Mouse (Mus musculus) retina, adult 2 months (tissue): ENCODE results near the gene Serpinf1.
A peak's percentile ranks its signal among the peaks of the same experiment; 100 is the strongest.
"Not testable (repeated sequence)": the region's sequence is repeated elsewhere in the genome, so short reads cannot be mapped to it uniquely, and the experiment has no call there.

Experiments used
- DNase-seq: peaks from one replicate; pipeline ENCODE4 v3.0.0-alpha.2; 2012; ENCODE audit warnings: low read depth, low spot score

Gene Serpinf1

GRCm38 (mm10) chr11:75423091-75423490 lies 590 bp upstream of the Serpinf1 start:
- no peak for DNase-seq

- DNase-seq: no peak
Measured at GRCm38 (mm10) chr11:75421375-75422012, 1.0 kb downstream of the Serpinf1 start.

- DNase-seq: no peak
Measured at GRCm38 (mm10) chr11:75420810-75421374, 1.6 kb downstream of the Serpinf1 start.

DNA sequence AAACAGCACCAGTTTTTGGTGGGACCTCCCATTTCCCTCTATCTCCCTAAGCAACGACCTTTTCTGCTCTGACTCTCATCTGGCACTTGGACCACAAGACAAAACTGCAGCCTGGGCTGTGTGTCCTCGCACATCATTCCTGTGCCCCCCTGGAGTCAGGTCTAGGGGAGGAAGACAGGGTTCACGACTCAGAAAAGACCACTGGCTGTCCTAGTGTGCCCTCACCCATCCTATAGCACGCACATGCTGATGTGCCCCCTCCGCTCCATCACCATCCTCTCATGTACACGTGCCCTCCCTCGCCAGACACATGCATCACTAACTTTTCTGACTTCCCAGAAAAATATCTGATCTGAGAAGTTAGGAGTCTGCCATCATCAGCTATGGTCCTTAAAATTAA lies 2.5 kb downstream of the Serpinf1 start:
- DNase-seq: no peak

DNA sequence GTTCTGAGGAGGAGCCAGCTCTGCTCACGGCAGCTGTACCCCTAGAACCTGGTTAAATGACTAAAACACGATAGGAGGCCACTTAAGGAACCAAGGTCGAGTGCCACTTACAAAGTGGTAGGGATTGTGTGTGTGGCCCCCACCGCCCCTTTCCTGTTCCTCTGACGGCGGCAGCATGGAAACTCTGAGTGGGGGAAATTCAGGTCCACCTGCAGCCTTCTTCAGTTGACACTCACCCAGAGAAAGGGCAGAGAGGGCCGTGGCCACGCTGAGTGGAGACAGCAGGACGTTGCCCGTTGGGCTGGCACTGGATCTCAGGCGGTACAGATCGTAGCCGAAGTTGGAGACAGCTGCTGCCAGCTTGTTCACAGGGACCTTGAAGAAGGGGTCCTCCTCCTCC lies 6.5 kb downstream of the Serpinf1 start:
- DNase-seq: no peak

DNA sequence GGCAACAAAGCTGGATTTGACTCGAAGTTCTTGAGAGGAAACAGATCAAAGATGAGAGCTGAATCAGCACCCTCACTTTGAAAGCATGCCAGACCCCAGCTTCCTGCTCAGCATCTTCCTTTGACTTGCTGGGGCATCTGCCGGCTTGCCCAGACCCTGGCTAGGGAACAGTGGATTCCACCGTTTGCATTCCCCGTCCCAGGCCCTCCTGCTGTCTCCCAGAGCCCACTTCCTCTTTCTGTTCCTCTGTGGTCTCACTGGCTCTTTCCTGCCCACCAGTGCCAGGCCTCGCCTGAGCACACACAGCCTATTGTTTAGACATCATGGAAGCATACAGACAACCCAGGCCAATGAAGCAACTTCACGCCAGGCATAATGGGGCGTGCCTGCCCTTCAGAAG lies 7.4 kb downstream of the Serpinf1 start:
- DNase-seq: no peak

- no peak for DNase-seq
Measured at GRCm38 (mm10) chr11:75410591-75410990, 11.9 kb downstream of the Serpinf1 start.

- DNase-seq: no peak
Measured at GRCm38 (mm10) chr11:75409679-75410575, 12.6 kb downstream of the Serpinf1 start.

- no peak for DNase-seq
Measured at GRCm38 (mm10) chr11:75406865-75407264, 15.6 kb downstream of the Serpinf1 start.

GRCm38 (mm10) chr11:75406104-75406503 lies 16.4 kb downstream of the Serpinf1 start:
- DNase-seq: no peak

DNA sequence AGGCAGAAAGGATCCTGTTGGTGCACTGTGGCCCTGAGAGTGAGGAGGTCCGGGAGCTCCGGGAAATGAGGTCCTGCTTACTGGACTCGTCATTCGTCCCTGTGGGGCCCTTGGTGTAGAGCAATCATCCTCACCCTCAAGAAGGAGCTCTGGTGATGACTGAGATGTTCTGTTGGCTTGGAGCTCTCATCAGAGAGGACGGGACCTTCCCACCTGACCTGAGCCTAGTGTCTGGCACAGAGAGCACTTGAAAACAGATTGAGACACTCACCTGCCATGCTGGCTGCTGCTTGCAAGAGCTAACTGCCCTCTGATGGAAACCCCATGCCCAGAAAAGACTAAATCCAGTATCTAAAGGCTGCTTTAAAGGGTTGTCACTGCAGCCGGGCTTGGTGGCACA lies 17.7 kb downstream of the Serpinf1 start:
- no peak for DNase-seq

- no peak for DNase-seq
Measured at GRCm38 (mm10) chr11:75403301-75404052, 19.0 kb downstream of the Serpinf1 start.

DNA sequence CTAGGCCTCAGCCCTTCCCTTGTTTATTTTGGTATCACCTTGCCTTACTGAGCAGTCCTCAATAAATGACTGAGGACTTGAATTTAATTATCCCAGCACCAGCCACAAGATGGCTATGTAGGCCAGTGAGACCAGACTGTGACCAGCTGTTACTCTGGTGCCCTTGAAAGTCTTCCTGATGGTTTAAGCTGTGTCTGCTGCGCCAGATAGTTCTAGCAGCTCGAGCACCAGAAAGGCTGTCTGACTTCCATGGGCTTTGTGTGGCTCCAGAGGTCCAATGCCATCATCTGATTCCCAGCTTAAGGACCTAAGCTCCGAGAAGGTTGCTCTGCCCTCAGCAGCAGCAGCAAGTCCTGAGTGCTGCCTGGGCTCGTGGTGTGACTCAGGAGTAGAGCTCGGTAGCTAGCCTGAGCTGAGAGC lies 20.2 kb downstream of the Serpinf1 start:
- peak; percentile 56 for DNase-seq

- DNase-seq: no peak
Measured at GRCm38 (mm10) chr11:75400099-75400498, 22.4 kb downstream of the Serpinf1 start.

- DNase-seq: no peak
Measured at GRCm38 (mm10) chr11:75399411-75399841, 23.1 kb downstream of the Serpinf1 start.

DNA sequence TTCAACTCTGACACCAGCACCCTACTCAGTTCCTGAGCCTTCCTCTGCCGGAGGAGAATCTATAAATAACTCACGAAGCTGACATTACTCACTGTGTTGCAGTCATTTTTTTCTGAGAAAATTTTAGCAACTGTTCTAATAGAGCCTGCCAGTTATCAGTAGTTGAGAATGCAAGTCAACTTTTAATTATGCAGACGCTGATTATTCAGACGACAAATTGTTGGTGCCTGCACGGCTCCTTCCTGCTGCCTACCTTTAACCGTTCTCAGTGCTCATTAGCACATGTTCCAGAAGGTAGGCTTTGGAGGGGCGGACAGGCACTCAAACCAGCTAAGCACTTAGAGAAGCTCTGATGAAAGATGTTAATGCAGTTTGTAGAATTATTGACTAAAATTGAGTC lies 25.0 kb downstream of the Serpinf1 start:
- no peak for DNase-seq

DNA sequence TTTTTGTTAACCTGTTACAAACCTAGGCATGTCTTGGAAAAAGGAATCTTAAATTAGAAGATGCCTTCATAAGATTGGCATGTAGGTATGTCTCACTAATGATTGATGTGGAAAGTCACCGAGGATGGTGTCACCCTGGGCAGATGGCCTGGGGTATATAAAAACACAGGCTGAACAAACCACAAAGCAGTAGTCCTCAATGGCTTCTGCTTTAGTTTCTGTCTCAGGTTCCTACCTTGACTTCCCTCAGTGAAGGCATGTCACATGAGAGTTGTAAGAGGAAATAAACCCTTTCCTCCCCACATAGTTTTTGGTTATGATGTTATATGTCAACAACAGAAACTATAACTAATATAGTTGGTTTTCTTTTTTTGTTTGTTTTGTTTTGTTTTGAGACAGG lies 26.9 kb downstream of the Serpinf1 start:
- DNase-seq: no peak

- DNase-seq: not testable (repeated sequence)
Measured at GRCm38 (mm10) chr11:75383529-75383928, 39.0 kb downstream of the Serpinf1 start.

DNA sequence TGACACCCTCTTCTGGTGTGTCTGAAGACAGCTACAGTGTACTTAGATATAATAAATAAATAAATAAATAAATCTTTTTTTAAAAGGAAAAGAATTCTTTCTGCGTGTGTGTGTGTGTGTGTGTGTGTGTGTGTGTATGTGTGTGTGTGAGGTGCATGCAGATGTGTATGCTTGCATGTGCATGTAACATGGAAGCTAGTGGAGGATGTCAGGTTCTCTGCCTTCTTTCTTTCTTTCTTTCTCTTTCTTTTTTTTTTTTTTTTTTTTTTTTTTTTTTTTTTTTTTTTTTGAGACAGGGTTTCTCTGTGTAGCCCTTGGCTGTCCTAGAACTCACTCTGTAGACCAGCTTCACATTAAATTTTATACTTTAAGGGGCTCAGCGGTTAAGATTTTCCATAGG lies 43.7 kb downstream of the Serpinf1 start:
- not testable (repeated sequence) for DNase-seq

DNA sequence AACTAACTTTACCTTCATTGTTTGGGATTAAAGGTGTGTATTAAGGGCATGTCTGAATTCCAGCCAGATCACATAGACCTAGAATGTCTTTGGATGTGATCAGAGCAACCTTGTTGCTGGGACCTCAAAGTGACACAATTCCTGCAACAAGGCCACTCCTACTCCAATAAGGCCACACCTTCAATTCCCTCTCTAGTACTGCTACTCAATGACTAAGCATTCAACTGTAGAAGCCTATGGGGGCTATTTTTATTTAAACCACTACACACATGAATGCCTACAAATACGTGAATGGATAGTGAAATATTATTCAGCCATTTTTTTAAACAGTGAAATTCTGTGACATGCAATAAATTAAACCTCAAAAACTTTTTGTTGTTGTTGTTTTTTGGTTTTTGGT lies 45.4 kb downstream of the Serpinf1 start:
- DNase-seq: no peak
